Mouse (Mus musculus) forebrain, embryonic 10.5 days (tissue): Measurements from ENCODE around the gene Olfr70. TPM values are rescaled to one million over a fixed set of nuclear protein-coding genes. Genes with fewer than 3 reads are reported as not detected.
A peak's percentile ranks its signal among the peaks of the same experiment; 100 is the strongest.

Experiments
- DNase-seq: peaks from one replicate; pipeline ENCODE4 v3.0.0-alpha.2; 2017; ENCODE audit warnings: low spot score; ENCODE audit errors: extremely low spot score
- H3K27ac ChIP-seq: fragments of 300-500 bp; sonication (generic); 2 replicates; pipeline ENCODE4 v1.5.1; 2016; ENCODE audit warnings: mild to moderate bottlenecking
- H3K27me3 ChIP-seq: fragments of 300-500 bp; sonication (generic); 2 replicates; pipeline ENCODE4 v1.6.1; 2016; ENCODE audit warnings: mild to moderate bottlenecking; ENCODE audit not compliant: poor library complexity, severe bottlenecking
- H3K36me3 ChIP-seq: fragments of 300-500 bp; sonication (generic); replicated peaks from 2 replicates; pipeline ENCODE4 v1.6.1; 2016; ENCODE audit warnings: mild to moderate bottlenecking, moderate library complexity
- H3K4me1 ChIP-seq: fragments of 300-500 bp; sonication (generic); 2 replicates; pipeline ENCODE4 v1.6.1; 2016
- H3K4me3 ChIP-seq: fragments of 300-500 bp; sonication (generic); 2 replicates; pipeline ENCODE4 v1.5.1; 2016; ENCODE audit warnings: mild to moderate bottlenecking, moderate library complexity
- H3K9me3 ChIP-seq: fragments of 300-500 bp; sonication (generic); 2 replicates; pipeline ENCODE4 v1.6.1; 2016; ENCODE audit warnings: mild to moderate bottlenecking, moderate library complexity
- WGBS: fragments of 180-500 bp; shearing (Covaris S2); methylation state at CpG from one replicate; pipeline ENCODE4 v1.1.7; 2016; 5-methylcytosine and 5-hydroxymethylcytosine counted together
- polyA plus RNA-seq: library from polyadenylated mRNA; unstranded; fragments of >200 nt; fragmentation: Nextera tagmentation; extraction: Ambion mirVana; gene quantifications from 2 replicates; pipeline ENCODE4 v1.2.1, GENCODE M21; 2016

Olfr70 gene
- polyA plus RNA-seq, 1 experiment from 2014 or later, result not detected

- Histone ChIP-seq H3K9me3 (no peaks in the 10 kb centered on the region), H3K36me3 (no peaks in the 10 kb centered on the region), H3K27ac (no peak overlapping the region), H3K27me3 (no peaks in the 10 kb centered on the region), H3K4me3 (no peak overlapping the region), H3K4me1 (peaks cover 4% of the 10 kb centered on the region)
- DNase-seq, result no peak
- WGBS, result 95% methylated on average over 13 of the region's 13 CpGs
Observed at GRCm38 (mm10) chr4:43696561-43696960, 4.0 kb downstream of the Olfr70 start.

GRCm38 (mm10) chr4:43695249-43695671 lies 5.3 kb downstream of the Olfr70 start:
- Histone ChIP-seq H3K4me3 (no peak overlapping the region), H3K36me3 (peaks cover under 1% of the 10 kb centered on the region; the same call in 1 of the 2 replicates), H3K9me3 (no peaks in the 10 kb centered on the region), H3K4me1 (peaks cover 4% of the 10 kb centered on the region), H3K27ac (no peak overlapping the region), H3K27me3 (no peaks in the 10 kb centered on the region)
- DNase-seq, result no peak
- 41% methylated on average over 9 of the region's 9 CpGs for WGBS

- Histone ChIP-seq H3K4me3 (no peak overlapping the region), H3K27me3 (no peaks in the 10 kb centered on the region), H3K27ac (no peak overlapping the region), H3K9me3 (no peaks in the 10 kb centered on the region), H3K4me1 (peaks cover 4% of the 10 kb centered on the region), H3K36me3 (peaks cover 6% of the 10 kb centered on the region)
- no peak for DNase-seq
- 83% methylated on average over 1 of the region's 1 CpGs for WGBS
Observed at GRCm38 (mm10) chr4:43694439-43695248, 6.0 kb downstream of the Olfr70 start.

- DNase-seq, result no peak
- Histone ChIP-seq H3K36me3 (peaks cover 8% of the 10 kb centered on the region), H3K27me3 (no peaks in the 10 kb centered on the region), H3K4me3 (no peak overlapping the region), H3K9me3 (no peaks in the 10 kb centered on the region), H3K27ac (no peak overlapping the region), H3K4me1 (peaks cover 4% of the 10 kb centered on the region)
- 80% methylated on average over 5 of the region's 5 CpGs for WGBS
Observed at GRCm38 (mm10) chr4:43693806-43694241, 6.8 kb downstream of the Olfr70 start.

- no peak overlapping the region for H3K27ac ChIP-seq
- H3K27me3 ChIP-seq, result no peaks in the 10 kb centered on the region
- H3K36me3 ChIP-seq, result peaks cover 11% of the 10 kb centered on the region
- 84% methylated on average over 5 of the region's 5 CpGs for WGBS
- no peak for DNase-seq
- H3K4me1 ChIP-seq, result peaks cover 4% of the 10 kb centered on the region
- H3K4me3 ChIP-seq, result no peak overlapping the region
- H3K9me3 ChIP-seq, result no peaks in the 10 kb centered on the region
Observed at GRCm38 (mm10) chr4:43691026-43691425, 9.6 kb downstream of the Olfr70 start.

GRCm38 (mm10) chr4:43690021-43690420 lies 10.6 kb downstream of the Olfr70 start:
- H3K36me3 ChIP-seq, result peaks cover 21% of the 10 kb centered on the region
- WGBS, result 94% methylated on average over 17 of the region's 17 CpGs
- no peaks in the 10 kb centered on the region for H3K27me3 ChIP-seq
- H3K27ac ChIP-seq, result no peak overlapping the region
- no peak overlapping the region for H3K4me3 ChIP-seq
- no peaks in the 10 kb centered on the region for H3K9me3 ChIP-seq
- H3K4me1 ChIP-seq, result no peaks in the 10 kb centered on the region
- no peak for DNase-seq

- Histone ChIP-seq H3K27ac (no peak overlapping the region), H3K36me3 (peaks cover 25% of the 10 kb centered on the region), H3K9me3 (no peaks in the 10 kb centered on the region), H3K27me3 (no peaks in the 10 kb centered on the region), H3K4me1 (no peaks in the 10 kb centered on the region), H3K4me3 (no peak overlapping the region)
- DNase-seq, result no peak
- 94% methylated on average over 7 of the region's 7 CpGs for WGBS
Observed at GRCm38 (mm10) chr4:43679416-43680043, 21.1 kb downstream of the Olfr70 start.

- DNase-seq, result no peak
- H3K27me3 ChIP-seq, result no peaks in the 10 kb centered on the region
- no peaks in the 10 kb centered on the region for H3K9me3 ChIP-seq
- peaks cover 30% of the 10 kb centered on the region for H3K36me3 ChIP-seq
- 85% methylated on average over 6 of the region's 6 CpGs for WGBS
- H3K4me3 ChIP-seq, result no peak overlapping the region
- no peaks in the 10 kb centered on the region for H3K4me1 ChIP-seq
- no peak overlapping the region for H3K27ac ChIP-seq
Observed at GRCm38 (mm10) chr4:43678541-43678940, 22.1 kb downstream of the Olfr70 start.

GRCm38 (mm10) chr4:43675608-43676007 lies 25.0 kb downstream of the Olfr70 start:
- Histone ChIP-seq H3K4me3 (no peak overlapping the region), H3K9me3 (no peaks in the 10 kb centered on the region), H3K27ac (no peak overlapping the region), H3K27me3 (peaks cover 8% of the 10 kb centered on the region), H3K4me1 (peaks cover 11% of the 10 kb centered on the region), H3K36me3 (peaks cover 10% of the 10 kb centered on the region)
- no peak for DNase-seq
- 73% methylated on average over 4 of the region's 4 CpGs for WGBS

- Histone ChIP-seq H3K36me3 (peaks cover 10% of the 10 kb centered on the region), H3K27ac (no peak overlapping the region), H3K4me1 (peaks cover 18% of the 10 kb centered on the region), H3K27me3 (peaks cover 14% of the 10 kb centered on the region), H3K4me3 (no peak overlapping the region), H3K9me3 (no peaks in the 10 kb centered on the region)
- 79% methylated on average over 5 of the region's 5 CpGs for WGBS
- no peak for DNase-seq
Observed at GRCm38 (mm10) chr4:43674974-43675373, 25.6 kb downstream of the Olfr70 start.

GRCm38 (mm10) chr4:43673703-43674102 lies 26.9 kb downstream of the Olfr70 start:
- WGBS, result 78% methylated on average over 8 of the region's 8 CpGs
- Histone ChIP-seq H3K4me3 (no peak overlapping the region), H3K36me3 (peaks cover 10% of the 10 kb centered on the region), H3K9me3 (no peaks in the 10 kb centered on the region), H3K27me3 (peaks cover 20% of the 10 kb centered on the region), H3K4me1 (peaks cover 27% of the 10 kb centered on the region), H3K27ac (no peak overlapping the region)
- DNase-seq, result no peak

- Histone ChIP-seq H3K36me3 (peaks cover 6% of the 10 kb centered on the region), H3K4me3 (no peak overlapping the region), H3K27me3 (peaks cover 35% of the 10 kb centered on the region), H3K9me3 (no peaks in the 10 kb centered on the region), H3K27ac (0 out of 2 replicates have a peak overlapping the region, but pooled peaks have one; percentile 22), H3K4me1 (peaks cover 32% of the 10 kb centered on the region)
- WGBS, result 0% methylated on average over 2 of the region's 2 CpGs
- DNase-seq, result peak; percentile 87
Observed at GRCm38 (mm10) chr4:43672070-43672469, 28.5 kb downstream of the Olfr70 start.

GRCm38 (mm10) chr4:43669428-43669794 lies 31.2 kb downstream of the Olfr70 start:
- peak; percentile 82 for DNase-seq
- Histone ChIP-seq H3K27ac (peak overlapping the region; percentile 93), H3K4me3 (peak overlapping the region; percentile 82), H3K27me3 (peaks cover 61% of the 10 kb centered on the region), H3K36me3 (peaks cover 3% of the 10 kb centered on the region), H3K4me1 (peaks cover 32% of the 10 kb centered on the region), H3K9me3 (no peaks in the 10 kb centered on the region)
- 2% methylated on average over 21 of the region's 25 CpGs for whole genome bisulfite sequencing
